Mouse (Mus musculus) kidney, adult 2 months (tissue): Measurements from ENCODE around the gene Pou4f2.

Experiments
- CTCF ChIP-seq: fragments of 200-500 bp; conservative IDR thresholded peaks from 2 replicates; pipeline ENCODE4 v1.5.1; 2011; ENCODE audit warnings: low read depth, mild to moderate bottlenecking, control low read depth, low read length, moderate library complexity, mixed read lengths; ENCODE audit not compliant: insufficient read depth, insufficient read length
- POLR2A ChIP-seq: fragments of 200-500 bp; IDR thresholded peaks from one replicate; pipeline ENCODE4 v1.6.1; 2011; ENCODE audit warnings: low read depth, low read length, control low read depth

- TF ChIP-seq POLR2A (no peak), CTCF (no peak)
Measured at GRCm38 (mm10) chr8:78467889-78468288, 31.4 kb upstream of the Pou4f2 start.
